Mouse (Mus musculus): ENCODE measurements around the gene Kif12.

Gene Kif12

GRCm38 (mm10) chr4:63158961-63159592 is 12.9 kb downstream of the Kif12 start:
- WGBS = 23% methylated on average over 5 of the region's 5 CpGs

GRCm38 (mm10) chr4:63158192-63158591 is 13.7 kb downstream of the Kif12 start:
- WGBS = 95% methylated on average over 7 of the region's 7 CpGs

GRCm38 (mm10) chr4:63156726-63157634 is 15.0 kb downstream of the Kif12 start:
- 78% methylated on average over 8 of the region's 8 CpGs for WGBS

- WGBS = 41% methylated on average over 2 of the region's 2 CpGs
Measured at GRCm38 (mm10) chr4:63155596-63155995, 16.3 kb downstream of the Kif12 start.

GRCm38 (mm10) chr4:63154699-63155098 is 17.2 kb downstream of the Kif12 start, which contains the start of gene Ambp:
Gene Ambp, minus strand, starts transcription at chr4:63154799.
- 75% methylated on average over 5 of the region's 5 CpGs for WGBS

- 84% methylated on average over 4 of the region's 4 CpGs for WGBS
Measured at GRCm38 (mm10) chr4:63154028-63154427, 17.9 kb downstream of the Kif12 start.

GRCm38 (mm10) chr4:63151127-63151526 is 20.8 kb downstream of the Kif12 start:
- WGBS = 83% methylated on average over 6 of the region's 6 CpGs

GRCm38 (mm10) chr4:63147268-63147667 is 24.7 kb downstream of the Kif12 start:
- WGBS = 97% methylated on average over 6 of the region's 6 CpGs

- 70% methylated on average over 5 of the region's 5 CpGs for WGBS
Measured at GRCm38 (mm10) chr4:63129891-63130624, 41.9 kb downstream of the Kif12 start.

GRCm38 (mm10) chr4:63124861-63125466 is 47.0 kb downstream of the Kif12 start:
- WGBS = 48% methylated on average over 8 of the region's 8 CpGs

- WGBS = 91% methylated on average over 5 of the region's 5 CpGs
Measured at GRCm38 (mm10) chr4:63118639-63119437, 53.1 kb downstream of the Kif12 start.
